In genomic region chr5:143527486-143528307, GRCm38 (mm10) we compare ENCODE assay signal across 8 mouse cellular contexts. TPM values are rescaled to one million over a fixed set of nuclear protein-coding genes. Genes with fewer than 3 reads are reported as not detected.
DNase-seq lines count a peak whose midpoint lies in the region; ATAC-seq and TF ChIP-seq lines count a peak whose summit lies in the region.

Gene Rac1 (minus strand): TSS chr5:143528036.

- under 1% methylated on average over 85 of the region's 105 CpGs for WGBS in hindbrain, postnatal 0 days

- H3K9me3 ChIP-seq in hindbrain, postnatal 0 days (ENCODE audit: low read length), result no peaks in the 10 kb centered on the region

- peak; percentile 98 for ATAC-seq in hindbrain, postnatal 0 days
- ATAC-seq in megakaryocyte, adult 5-6 weeks (ENCODE audit: poor library complexity, severe bottlenecking), result peak; percentile 74

- intact Hi-C loops in gastrocnemius, adult 2 months (cut with DNase I), result loop anchor here (2.0 kb wide), 1 partner anchor 19 kb away; no protein-coding TSS in a partner anchor
- intact Hi-C loops in left cerebral cortex, adult 2 months (cut with DNase I), result loop anchor here (1.0 kb wide), 2 partner anchors 21 to 63 kb away; partner anchors contain the start of gene Daglb

- peak within 1 kb of the TSS; percentile 99 for H3K27ac ChIP-seq in gastrocnemius, adult 2 months
- H3K27ac ChIP-seq in hindbrain, postnatal 0 days, result peak within 1 kb of the TSS; percentile 97
- H3K27ac ChIP-seq in left cerebral cortex, adult 2 months, result peak within 1 kb of the TSS; percentile 92

- peak within 1 kb of the TSS; percentile 99 for H3K9ac ChIP-seq in hindbrain, postnatal 0 days (replicated peaks; ENCODE audit: low read length)

- H3K36me3 ChIP-seq in hindbrain, postnatal 0 days (ENCODE audit: insufficient read depth, low read length), result no peaks in the 10 kb centered on the region

- no peak for TF ChIP-seq CTCF in gastrocnemius, adult 2 months (IDR thresholded peaks at IDR 0.05)
- no peak for TF ChIP-seq CTCF in hindbrain, postnatal 0 days (IDR thresholded peaks at IDR 0.05; ENCODE audit: low read depth)
- no peak for TF ChIP-seq CTCF in left cerebral cortex, adult 2 months (IDR thresholded peaks at IDR 0.05)

- no peaks in the 10 kb centered on the region for H3K27me3 ChIP-seq in hindbrain, postnatal 0 days (ENCODE audit: insufficient read depth, low read length)

- peak; percentile 73 for DNase-seq in WW6 (ENCODE audit: low read depth, low spot score)
- DNase-seq in cerebellum, postnatal 4 days (ENCODE audit: low spot score in 2 of 2), result peak; percentile 95 to 98
- peak; percentile 98 for DNase-seq in gastrocnemius, adult 2 months
- DNase-seq in hindbrain, postnatal 0 days (ENCODE audit: low spot score), result peak; percentile 99
- peak; percentile 97 to 98 for DNase-seq in left cerebral cortex, adult 2 months (ENCODE audit: extremely low spot score in 1 of 2, low spot score in 2 of 2)
- peak; percentile 94 to 97 for DNase-seq in right cerebral cortex, adult 2 months (ENCODE audit: low spot score in 2 of 2)
- peak; percentile 97 for DNase-seq in urinary bladder, postnatal 14 days (ENCODE audit: low spot score)

- H3K4me2 ChIP-seq in hindbrain, postnatal 0 days (ENCODE audit: low read depth, low read length), result peak within 1 kb of the TSS; percentile 64

- peaks cover 19% of the 10 kb centered on the region for H3K4me1 ChIP-seq in hindbrain, postnatal 0 days (ENCODE audit: insufficient read depth, low read length)

- peak within 1 kb of the TSS; percentile 100 for H3K4me3 ChIP-seq in gastrocnemius, adult 2 months
- H3K4me3 ChIP-seq in hindbrain, postnatal 0 days (ENCODE audit: low read length), result peak within 1 kb of the TSS; percentile 96
- H3K4me3 ChIP-seq in left cerebral cortex, adult 2 months, result peak within 1 kb of the TSS; percentile 96

RNA-seq across cellular contexts. Expression of gene Rac1, which starts in this region (rescaled TPM):
- total RNA-seq in gastrocnemius, adult 2 months (2021), result 100 to 1,000 TPM; 211 to 236 TPM
- 143 and 148 TPM in 2 replicates for total RNA-seq in hindbrain, postnatal 0 days (2014; rRNA removed)
- polyA plus RNA-seq in hindbrain, postnatal 0 days (2015; fragmentation: Nextera tagmentation; extraction: Ambion mirVana), result 412 and 436 TPM in 2 replicates
- total RNA-seq in left cerebral cortex, adult 2 months (2021), result 100 to 1,000 TPM; 344 to 351 TPM
- 1,230 and 1,275 TPM in 2 replicates for total RNA-seq in megakaryocyte, adult 5-6 weeks (2015)
- 215 and 239 TPM in 2 replicates for total RNA-seq in megakaryocyte, adult 5-6 weeks (2017)

Comparison
In these comparisons a context has a peak if more than half of its experiments do, and no peak if none do; other contexts are left out.
1. Peak in every context shown above with its lines: DNase-seq, ATAC-seq, H3K4me3 ChIP-seq and H3K27ac ChIP-seq.